12 mouse cellular contexts compared by ENCODE assay signal in the genomic region with DNA sequence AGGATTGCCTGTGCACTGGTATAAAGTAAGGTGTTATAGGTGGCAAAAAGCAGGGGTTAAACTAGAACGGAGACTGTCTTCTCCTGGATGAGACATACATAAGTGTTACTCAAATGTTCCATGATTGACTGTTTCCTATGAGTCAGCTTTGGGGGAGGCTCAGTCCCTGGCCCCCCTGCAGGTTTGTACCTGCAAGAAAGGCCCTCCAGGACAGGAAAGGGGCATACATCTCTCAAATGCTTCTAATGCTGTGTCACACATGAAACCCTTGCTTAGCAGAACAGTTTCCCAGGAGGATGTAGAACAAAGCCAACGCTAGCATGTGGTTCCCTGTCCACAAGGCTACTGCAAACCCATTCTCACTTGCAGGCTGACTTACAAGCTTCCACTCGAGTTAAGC.
"Had no signal": no experiment of that assay in that cellular context is flagged by ENCODE, and none has a peak within 500 bp of the region (broad histone marks: within the 10 kb centered on the region; RNA-seq: fewer than 3 reads in every experiment).

No protein-coding gene starts in this region.

- H3K9me3 ChIP-seq: limb, embryonic 12.5 days; liver, embryonic 13.5 days; lung, embryonic 15.5 days; stomach, embryonic 15.5 days had no signal

- H3K36me3 ChIP-seq: limb, embryonic 12.5 days; liver, embryonic 13.5 days; lung, embryonic 15.5 days; stomach, embryonic 15.5 days had no signal

- ATAC-seq: liver, postnatal 0 days had no signal

- H3K27me3 ChIP-seq: liver, embryonic 13.5 days; lung, embryonic 15.5 days; stomach, embryonic 15.5 days had no signal

- H3K4me2 ChIP-seq: limb, embryonic 12.5 days; liver, embryonic 13.5 days; lung, embryonic 15.5 days; stomach, embryonic 15.5 days had no signal

- H3K9ac ChIP-seq: limb, embryonic 12.5 days; liver, embryonic 13.5 days; liver, postnatal 0 days; lung, embryonic 15.5 days; stomach, embryonic 15.5 days had no signal

- DNase-seq: kidney, adult 8-10 months; kidney, postnatal 4 days; liver; liver, embryonic 13.5 days; liver, postnatal 0 days; lung, postnatal 36 days; right cerebral cortex, postnatal 14 days; thymus, postnatal 4 days had no signal

- H3K27ac ChIP-seq: layer of hippocampus, adult 2 months; limb, embryonic 12.5 days; liver, embryonic 13.5 days; lung, embryonic 15.5 days; stomach, embryonic 15.5 days had no signal

- H3K4me3 ChIP-seq: layer of hippocampus, adult 2 months; limb, embryonic 12.5 days; liver, embryonic 13.5 days; lung, embryonic 15.5 days; stomach, embryonic 15.5 days had no signal
